Mouse (Mus musculus) monocyte, adult 5-6 weeks (primary cell): Measurements from ENCODE around the gene Dnaja3. TPM values are rescaled to one million over a fixed set of nuclear protein-coding genes. Genes with fewer than 3 reads are reported as not detected.

ENCODE experiments used
- ATAC-seq: fragments of 153-309, 156-312 bp; replicated peaks from 2 replicates; pipeline ENCODE4 v1.8.0; 2017; ENCODE audit warnings: mild to moderate bottlenecking; ENCODE audit not compliant: low TSS enrichment, insufficient number of reproducible peaks, severe bottlenecking, poor library complexity, low FRiP score
- total RNA-seq: library from RNA; stranded (forward); fragments of 200-1000, 200-491, 200-594 nt; gene quantifications from 3 replicates; pipeline ENCODE4 v1.2.3, GENCODE M21; 2017

Dnaja3 gene
- total RNA-seq, 1 experiment from 2014 or later = 25.9 TPM

DNA sequence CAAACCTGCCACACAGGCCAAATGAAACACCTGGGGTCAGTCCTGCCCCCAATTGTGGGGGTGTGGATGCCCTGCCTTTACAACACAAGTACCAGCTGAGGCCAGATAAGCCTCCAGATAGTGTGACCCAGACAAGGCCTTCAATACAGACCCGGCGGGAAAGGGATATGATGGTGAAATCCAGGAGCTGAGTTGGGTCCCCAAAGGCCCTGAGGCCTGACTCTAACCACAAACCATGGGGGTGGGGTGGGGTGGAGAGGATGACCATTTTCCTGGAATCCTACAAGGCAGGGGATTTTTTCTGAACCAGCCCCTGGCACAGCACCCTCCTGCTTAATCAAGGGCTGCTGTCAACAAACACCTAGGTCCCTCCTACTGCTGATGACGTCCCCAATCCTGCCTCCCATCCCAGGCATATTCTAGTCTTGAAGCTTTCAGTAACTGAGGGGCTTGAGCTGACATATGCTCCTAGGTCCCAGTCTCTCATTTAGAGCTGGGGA is 848 bp upstream of the Dnaja3 start:
- ATAC-seq = no peak

DNA sequence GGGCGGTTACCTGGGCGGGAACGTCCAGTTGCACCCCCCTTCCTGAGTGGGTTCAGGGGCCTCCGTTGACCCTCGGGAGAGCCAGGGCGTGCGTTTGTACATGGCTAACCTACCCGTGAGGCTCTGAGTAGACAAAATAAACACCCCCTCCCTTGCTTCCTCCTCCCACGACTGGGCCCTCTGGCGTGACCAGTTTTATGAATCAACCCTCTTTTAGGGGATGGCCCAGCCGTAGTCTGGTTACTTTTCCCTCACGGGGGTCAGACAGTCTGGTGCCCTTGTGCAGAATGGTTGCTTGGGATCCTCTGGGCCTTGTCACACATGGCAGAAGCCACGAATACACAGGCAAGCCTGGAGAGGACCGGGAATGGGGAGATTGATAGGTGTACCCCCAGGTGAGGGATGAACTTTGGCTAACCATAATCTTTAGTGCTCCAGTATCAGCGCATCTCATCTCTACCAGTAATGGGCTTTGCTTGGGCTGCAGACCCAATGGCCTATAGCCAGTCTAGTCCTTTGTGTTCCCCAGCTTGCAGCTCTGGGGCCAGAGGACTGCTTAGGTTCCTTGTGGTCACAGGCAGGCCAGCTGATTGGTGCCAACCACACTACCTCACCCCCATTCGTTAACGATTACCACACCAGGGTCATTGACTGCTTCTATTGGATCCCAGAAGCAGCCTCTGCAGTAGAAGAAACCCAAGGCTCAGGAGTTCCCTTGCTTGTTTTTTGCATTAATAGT is 647 bp downstream of the Dnaja3 start:
- ATAC-seq = no peak

DNA sequence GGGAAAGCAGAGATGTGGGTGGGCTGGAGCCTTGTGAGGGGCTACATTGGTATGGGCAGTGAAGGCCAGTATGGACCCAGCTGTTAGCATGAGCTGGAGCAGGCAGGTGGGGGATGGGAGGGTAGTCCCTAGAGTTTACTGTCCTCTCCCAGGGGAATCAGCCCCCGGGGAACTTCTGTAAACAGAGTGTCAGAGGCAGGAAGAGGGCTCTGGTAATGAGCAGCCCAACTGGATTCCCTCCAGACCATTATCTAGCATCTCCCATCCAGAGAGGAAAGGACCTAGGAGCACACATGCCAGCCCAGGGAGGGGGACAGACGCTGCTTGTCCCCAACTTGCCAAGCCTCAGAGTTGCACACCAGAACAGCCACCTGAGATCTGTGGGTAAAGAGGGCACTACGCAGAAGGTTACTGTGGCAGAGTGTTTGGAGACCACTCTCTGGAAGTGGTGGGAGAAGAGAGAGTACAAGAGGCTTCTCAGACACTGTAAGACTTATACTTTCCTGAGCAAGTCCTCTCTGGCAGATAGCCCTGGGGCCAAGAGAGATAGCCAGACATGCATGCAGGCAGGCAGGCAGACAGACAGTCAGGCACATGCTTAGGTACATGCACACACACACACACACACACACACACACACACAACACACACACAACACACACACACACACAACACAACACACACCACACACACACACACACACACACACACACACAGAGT is 1.5 kb downstream of the Dnaja3 start:
- ATAC-seq = no peak

DNA sequence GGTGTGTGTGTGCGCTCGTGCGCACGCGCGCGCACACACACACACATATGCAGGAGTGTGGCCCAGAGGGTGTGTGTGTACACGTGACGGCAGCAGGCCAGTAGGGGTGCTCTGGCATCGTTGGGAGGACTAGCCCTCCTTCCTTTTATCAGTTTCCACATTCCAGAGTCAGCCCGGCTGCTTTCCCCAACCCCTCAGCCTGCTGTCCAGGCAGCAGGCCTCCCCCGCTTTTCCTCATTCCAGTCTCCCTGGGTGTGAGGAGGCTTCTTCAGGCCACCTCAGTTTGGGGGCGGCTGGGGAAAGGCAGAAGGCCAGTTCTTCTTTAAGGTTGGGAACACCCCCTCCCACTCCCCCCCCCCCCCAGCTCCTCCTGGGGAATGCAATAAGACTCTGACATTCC is 2.4 kb downstream of the Dnaja3 start:
- ATAC-seq = no peak

DNA sequence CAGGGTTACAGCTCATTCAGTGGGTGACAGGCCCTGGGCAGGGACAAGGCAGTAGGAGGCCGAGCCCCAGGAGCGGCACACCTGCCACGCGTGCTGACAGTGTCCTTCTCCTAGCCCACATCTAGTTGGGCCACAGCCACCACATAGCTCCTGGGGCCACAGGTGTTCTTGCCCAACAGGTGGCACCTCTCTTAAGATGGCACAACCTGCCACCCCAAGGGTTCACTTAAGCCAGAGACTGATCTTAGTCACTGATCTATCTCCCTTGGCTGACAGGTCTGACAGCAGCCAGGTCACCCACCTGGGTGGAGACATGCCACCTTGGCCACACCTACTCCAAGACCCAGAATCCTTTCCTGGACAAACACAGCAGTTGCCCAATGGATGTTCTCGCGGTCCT is 3.1 kb downstream of the Dnaja3 start:
- ATAC-seq = no peak

DNA sequence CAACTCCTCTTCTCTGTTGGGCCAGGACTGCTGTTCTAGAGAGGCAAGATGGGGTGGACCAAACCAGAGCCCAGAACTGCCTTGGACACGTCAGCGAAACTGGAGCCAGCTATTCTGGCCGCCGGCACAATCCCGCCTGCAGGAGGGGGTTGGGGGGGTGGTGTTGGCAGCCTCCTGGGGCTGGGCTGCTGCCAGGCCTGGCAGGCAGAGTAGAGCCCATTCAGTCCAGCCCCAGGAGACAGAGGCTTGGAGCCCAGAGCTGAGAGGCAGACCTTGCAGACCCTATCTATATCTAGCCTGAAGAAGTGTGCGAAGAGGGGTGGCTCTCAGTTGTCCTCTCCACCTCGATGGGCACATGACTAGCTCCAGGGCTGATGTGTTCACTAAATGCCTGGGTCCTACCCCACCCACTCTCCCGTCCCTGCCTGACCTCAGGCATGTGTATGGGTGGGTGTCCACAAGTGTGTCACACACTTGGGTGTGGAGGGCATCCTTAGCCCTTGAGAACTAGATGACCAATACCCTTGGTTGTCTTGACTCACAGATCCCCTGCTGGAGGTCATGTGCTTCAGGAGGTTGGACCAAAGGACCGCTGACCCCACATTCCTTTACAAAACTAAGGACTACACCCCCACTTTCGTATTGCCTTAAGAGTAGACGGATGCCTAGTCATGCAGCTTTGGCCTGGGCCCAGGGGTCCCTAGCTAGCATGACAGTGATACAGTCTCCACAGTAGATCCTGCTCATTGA is 4.1 kb downstream of the Dnaja3 start:
- ATAC-seq = no peak

DNA sequence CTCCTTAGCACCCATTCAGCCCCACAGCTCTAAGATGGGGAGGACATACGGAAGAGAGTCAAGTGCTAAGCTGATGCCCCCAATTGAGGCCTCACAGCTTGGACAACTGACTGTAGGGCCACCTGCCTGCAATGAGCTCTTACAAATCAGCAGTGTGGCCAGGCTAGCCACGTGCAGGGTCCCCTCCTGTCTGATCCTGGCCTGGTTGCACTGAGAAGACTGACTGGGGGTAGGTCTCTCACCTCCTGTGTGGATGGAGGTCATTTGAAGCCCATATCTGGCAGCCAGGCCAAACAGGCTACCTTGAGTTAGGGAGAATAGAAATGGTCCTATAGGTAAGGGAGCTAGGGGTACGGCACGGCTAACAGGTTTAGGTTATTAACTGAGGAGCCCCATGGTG is 6.1 kb downstream of the Dnaja3 start:
- no peak for ATAC-seq

DNA sequence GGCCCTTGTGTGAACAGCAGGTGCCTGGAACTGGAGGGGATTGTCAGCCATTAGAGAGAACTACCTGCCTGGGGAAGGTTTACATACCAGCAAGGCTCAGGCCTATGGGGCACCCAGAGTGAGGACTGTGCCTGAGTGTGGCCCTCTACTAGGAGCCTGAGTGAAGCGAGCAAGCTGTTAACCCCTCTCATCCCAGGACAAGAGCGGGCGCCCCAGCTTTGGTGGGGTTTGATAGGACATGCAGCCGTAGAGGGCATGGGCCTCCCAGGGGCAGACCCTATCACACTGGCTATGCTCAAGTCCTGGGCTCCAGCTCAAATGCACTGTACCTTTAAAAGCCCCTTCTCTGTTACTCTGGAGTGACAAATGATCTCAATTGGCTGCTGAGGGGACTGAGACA is 7.0 kb downstream of the Dnaja3 start:
- ATAC-seq = no peak

DNA sequence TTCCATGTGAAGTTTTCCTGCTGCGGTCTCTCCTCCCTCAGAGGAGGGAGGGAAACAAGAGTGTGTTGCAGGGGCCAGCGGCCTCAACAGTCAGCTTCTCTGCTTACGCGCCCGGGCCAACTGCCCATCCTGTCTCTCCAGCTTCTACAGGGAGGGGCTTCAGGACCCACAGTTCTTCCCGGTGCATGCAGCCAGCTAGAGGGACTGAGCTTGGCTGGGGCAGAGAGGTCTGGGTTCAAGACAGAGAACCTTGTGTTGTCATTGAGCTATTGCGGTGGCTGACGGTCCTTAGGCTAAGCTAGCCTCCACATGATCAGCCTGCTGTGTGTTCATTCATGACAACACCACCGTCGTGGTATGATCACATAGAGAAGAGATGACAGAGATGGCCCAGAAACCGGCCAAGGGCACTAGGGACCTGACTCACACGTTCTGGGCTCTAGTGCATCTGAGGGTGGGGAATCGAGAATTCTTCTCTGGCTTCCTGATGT is 7.9 kb downstream of the Dnaja3 start:
- ATAC-seq = no peak

DNA sequence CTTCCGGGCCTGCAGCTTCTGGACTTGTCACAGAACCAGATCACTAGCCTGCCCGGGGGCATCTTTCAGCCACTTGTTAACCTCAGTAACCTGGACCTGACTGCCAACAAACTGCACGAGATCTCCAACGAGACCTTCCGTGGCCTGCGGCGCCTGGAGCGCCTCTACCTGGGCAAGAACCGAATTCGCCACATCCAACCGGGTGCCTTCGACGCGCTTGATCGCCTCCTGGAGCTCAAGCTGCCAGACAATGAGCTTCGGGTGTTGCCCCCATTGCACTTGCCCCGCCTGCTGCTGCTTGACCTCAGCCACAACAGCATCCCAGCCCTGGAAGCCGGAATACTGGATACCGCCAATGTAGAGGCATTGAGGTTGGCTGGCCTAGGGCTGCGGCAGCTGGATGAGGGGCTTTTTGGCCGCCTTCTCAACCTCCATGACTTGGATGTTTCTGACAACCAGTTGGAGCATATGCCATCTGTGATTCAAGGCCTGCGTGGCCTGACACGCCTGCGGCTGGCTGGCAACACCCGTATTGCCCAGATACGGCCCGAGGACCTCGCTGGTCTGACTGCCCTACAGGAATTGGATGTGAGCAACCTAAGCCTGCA is 8.7 kb downstream of the Dnaja3 start:
- no peak for ATAC-seq

DNA sequence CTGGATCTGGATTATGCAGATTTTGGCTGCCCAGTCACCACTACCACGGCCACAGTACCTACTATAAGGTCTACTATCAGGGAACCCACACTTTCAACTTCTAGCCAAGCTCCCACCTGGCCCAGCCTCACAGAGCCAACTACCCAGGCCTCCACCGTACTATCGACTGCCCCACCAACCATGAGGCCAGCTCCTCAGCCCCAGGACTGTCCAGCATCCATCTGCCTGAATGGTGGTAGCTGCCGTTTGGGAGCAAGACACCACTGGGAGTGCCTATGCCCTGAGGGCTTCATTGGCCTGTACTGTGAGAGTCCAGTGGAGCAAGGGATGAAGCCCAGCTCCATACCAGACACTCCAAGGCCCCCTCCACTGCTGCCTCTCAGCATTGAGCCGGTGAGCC is 9.4 kb downstream of the Dnaja3 start:
- no peak for ATAC-seq

DNA sequence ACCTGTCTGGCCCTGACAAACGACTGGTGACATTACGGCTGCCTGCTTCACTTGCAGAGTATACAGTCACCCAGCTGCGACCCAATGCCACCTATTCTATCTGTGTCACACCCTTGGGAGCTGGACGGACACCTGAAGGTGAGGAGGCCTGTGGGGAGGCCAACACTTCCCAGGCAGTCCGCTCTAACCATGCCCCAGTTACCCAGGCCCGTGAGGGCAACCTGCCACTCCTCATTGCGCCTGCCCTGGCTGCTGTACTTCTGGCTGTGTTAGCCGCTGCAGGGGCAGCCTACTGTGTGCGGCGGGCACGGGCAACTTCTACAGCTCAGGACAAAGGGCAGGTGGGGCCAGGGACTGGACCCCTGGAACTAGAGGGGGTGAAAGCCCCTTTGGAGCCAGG is 9.9 kb downstream of the Dnaja3 start:
- ATAC-seq = no peak

DNA sequence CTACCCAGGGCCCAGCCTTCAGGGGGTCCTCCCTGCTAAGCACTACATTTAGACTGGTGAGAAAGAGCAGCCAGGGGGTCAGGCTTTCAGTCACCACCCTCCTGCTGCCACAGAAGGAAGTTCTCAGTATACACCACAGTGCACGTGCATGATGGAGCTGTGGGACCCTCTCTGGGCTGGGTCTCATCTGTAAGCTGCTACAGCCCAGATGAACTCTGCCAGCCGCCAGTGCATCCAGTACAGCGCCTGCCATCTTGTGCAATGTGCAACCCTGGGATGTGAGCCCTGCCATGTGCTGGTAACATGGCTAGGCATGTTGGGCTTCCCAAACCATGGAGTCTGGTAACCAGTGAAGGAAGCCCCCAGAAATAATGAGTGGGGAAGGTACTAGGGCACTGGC is 10.4 kb downstream of the Dnaja3 start:
- ATAC-seq = no peak

DNA sequence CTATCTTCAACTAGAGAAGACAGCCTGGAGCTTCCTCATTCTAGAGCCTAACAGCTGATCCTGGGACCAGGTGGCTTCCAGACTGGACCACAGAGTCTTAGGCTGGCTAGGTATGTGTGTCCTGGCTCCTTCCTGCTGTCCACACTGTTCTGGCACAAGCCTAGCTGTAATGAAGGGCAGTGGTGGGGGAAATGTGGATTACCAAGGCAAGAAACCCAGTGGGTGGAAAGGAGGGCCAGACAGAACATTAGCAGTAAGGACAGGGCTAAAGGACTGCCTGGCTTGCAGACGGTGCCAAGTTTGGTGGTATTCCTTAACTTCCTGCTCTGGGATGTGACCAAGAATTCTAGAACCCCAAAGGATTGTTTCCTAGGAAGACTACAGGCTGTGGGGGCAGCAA is 11.3 kb downstream of the Dnaja3 start:
- ATAC-seq = no peak

DNA sequence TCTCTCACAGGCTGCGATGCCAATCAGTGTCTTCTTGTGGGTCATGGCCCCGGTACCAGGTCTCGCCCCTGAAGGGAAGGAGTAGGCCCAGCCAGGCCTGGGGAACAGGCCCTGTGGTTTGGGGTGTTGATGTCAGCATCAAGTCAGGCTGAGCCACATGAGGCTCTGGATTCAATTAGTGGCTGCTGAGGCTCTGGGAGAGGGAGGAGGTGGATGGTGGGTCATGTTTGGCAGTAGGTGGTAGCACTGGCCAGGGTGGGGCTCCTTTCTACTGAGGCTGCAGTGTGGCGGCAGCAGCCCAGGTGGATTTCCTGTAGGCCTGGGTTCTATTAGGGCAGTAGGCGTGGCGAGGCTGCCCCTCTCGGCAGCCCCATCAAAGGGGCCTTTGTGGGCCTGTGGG is 11.8 kb downstream of the Dnaja3 start:
- ATAC-seq = no peak

DNA sequence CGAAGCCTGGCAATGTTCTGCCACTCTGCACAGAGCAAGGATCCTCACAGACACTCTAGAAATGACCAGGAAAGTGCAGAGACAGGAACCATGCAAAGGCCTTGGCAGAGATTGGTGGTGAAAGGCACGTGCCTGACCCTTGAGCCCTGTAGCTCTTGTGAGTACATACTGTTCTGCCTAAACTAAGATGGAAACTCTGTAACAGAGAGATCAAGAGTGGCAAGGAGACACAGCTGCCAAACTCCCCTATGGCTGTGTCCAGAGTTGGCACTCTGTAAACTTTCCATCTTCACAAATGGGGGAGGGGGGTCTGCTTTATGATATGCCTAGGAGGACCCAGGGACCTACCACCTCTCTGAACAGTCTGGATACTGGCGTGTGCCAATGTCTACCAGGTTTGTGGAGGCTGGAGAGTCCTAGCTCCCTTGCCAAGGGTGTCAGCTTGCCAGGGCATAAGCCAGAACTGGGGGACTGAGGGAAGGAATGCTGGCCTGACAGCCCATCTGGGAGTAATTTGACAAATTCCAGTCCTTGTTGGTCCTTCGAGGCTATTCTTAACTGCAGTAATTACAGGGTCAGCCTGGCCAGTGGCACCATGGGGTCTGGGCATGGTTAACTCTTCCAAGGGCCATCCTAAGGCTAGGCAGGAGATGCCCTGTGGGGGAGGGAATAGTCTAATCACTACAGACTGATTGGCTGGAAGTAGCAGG is 13.1 kb downstream of the Dnaja3 start:
- no peak for ATAC-seq

DNA sequence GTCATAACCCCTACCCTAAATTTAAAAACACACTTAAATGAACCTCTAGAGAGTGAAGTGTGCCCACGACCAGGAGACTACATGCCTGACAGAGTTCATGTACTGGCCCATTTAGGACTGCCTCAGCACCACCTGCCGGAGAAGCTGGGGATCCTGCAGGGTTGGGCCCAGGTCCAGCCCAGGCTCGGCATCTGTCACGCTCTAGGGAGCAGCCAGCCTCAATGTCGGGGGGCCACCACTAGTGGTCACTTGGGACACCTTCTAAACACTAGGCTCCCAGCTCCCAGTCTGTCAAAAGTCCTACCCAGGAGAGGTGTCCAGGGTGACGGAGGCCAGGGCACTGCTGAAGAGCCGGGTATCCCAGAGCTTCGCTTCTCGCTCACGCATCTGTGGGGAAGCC is 14.9 kb downstream of the Dnaja3 start:
- no peak for ATAC-seq

DNA sequence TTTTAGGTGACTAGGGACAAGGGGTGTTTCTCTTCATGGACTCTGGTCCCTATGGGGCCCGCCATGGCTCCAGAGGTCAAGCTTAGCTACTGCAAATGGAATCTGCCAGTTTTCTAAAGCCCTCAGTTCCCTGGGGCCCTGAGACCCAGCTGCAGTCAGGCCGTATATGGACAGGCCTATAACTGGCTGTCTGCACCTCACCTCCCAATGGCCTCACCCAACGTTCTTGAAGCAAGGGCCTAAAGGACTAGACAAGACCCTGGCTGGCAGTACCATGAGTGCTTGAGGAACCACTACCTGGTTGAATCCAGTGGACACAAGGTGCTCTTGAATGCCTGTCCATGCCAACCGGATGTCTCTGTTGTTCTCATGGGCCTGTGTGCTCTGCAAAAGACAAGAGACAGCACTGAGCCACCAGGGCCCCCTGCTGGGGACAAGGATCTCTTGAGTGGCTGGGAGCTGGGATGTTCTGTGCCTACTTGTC is 15.5 kb downstream of the Dnaja3 start:
- no peak for ATAC-seq
